Mouse (Mus musculus) cerebellum, adult 9-10 months (tissue): Measurements from ENCODE around the gene Trpv2.
"Not testable (repeated sequence)": the region's sequence is repeated elsewhere in the genome, so short reads cannot be mapped to it uniquely, and the experiment has no call there.

Source experiments
- DNase-seq: peaks from one replicate; pipeline ENCODE4 v3.0.0; 2022

Gene Trpv2

GRCm38 (mm10) chr11:62649803-62650202 is 75.5 kb downstream of the Trpv2 start:
- DNase-seq, result not testable (repeated sequence)
